Mouse (Mus musculus): ENCODE measurements around the gene Gm20388. TPM values are rescaled to one million over a fixed set of nuclear protein-coding genes. Genes with fewer than 3 reads are reported as not detected.

The Gm20388 gene
- polyA plus RNA-seq, 1 experiment from 2014 or later, result not detected

DNA sequence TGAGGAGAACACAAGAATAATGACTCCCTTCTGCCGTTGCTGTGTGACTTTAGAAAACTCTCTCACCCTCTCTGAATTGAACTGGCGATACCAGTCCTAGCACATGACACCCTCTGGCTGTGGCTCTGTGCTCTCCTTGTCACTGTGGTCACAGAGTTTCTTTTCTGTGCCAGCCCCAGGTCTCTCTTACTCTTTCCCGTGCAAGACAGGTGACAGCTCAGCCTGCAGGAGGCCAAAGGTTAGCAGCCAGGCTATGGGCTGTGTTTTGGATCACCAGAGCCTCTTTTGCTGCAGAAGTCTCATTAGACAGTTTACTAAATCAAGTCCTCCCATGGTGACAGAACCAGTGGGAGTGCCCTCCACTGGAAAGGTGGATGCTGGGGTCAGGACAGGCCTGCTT lies 463.0 kb downstream of the Gm20388 start:
- no peak for ATAC-seq (ENCODE audit: extremely low read depth, insufficient number of reproducible peaks, low FRiP score, low TSS enrichment)
- Histone ChIP-seq H3K4me3 (no peak overlapping the region), H3K9ac (peak overlapping the region; percentile 20), H3K27me3 (replicated peaks) (no peaks in the 10 kb centered on the region), H3K36me3 (no peaks in the 10 kb centered on the region), H3K4me1 (peaks cover 98% of the 10 kb centered on the region), H3K27ac (replicated peaks) (peak overlapping the region; percentile 63), H3K4me2 (peak overlapping the region; percentile 31), H3K9me3 (no peaks in the 10 kb centered on the region)
- WGBS, result 67% methylated on average over 3 of the region's 3 CpGs

DNA sequence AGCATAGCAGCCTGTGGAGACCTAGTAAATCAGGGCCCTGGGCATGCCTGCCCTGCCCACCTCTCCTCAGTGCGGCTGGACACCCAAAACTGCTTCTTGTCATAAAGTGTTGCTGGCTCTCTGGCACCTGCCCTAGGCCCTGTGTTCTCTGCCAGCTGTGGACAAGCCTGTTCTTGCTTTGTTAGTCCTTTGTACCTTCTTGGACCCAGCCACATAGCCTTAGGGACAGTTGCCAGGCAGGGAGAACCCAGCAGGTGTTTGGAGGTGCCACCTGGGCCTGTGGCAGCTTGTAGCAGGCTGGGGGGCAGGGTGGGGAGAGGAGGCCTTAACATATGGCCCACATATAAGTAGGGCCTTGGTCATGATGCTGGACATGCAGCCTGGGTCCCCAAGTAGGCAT lies 463.4 kb downstream of the Gm20388 start:
- Histone ChIP-seq H3K27ac (replicated peaks) (peak overlapping the region; percentile 63), H3K9ac (peak overlapping the region; percentile 64), H3K36me3 (no peaks in the 10 kb centered on the region), H3K4me3 (no peak overlapping the region), H3K4me2 (no peak overlapping the region), H3K9me3 (no peaks in the 10 kb centered on the region), H3K4me1 (peaks cover 98% of the 10 kb centered on the region), H3K27me3 (replicated peaks) (no peaks in the 10 kb centered on the region)
- WGBS, result 79% methylated on average over 1 of the region's 1 CpGs
- no peak for ATAC-seq (ENCODE audit: extremely low read depth, insufficient number of reproducible peaks, low FRiP score, low TSS enrichment)

DNA sequence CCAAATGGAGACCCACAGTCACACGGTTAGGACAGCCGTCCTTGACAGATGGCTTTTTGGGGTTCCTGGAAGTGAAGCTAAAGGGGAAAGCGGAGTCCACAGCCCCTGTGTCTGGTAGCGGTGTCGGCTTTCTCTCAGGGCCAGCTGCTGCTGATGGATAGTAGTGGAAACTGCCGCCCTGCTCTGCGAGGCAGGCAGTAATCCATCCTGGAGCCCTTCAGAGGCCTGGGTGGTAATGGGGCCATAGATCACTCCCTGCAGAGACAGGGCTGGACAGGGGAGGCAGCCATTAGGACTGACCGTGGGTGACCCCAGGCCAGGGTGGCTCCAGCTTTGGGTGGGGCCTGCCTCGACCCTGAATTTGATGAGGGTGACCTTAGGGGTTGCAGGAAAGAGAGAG lies 463.9 kb downstream of the Gm20388 start:
- Histone ChIP-seq H3K4me3 (no peak overlapping the region), H3K9ac (peak overlapping the region; percentile 64), H3K36me3 (no peaks in the 10 kb centered on the region), H3K27me3 (replicated peaks) (no peaks in the 10 kb centered on the region), H3K4me2 (no peak overlapping the region), H3K27ac (replicated peaks) (peak overlapping the region; percentile 63), H3K4me1 (peaks cover 98% of the 10 kb centered on the region), H3K9me3 (no peaks in the 10 kb centered on the region)
- WGBS, result 43% methylated on average over 9 of the region's 9 CpGs
- no peak for ATAC-seq (ENCODE audit: extremely low read depth, insufficient number of reproducible peaks, low FRiP score, low TSS enrichment)

DNA sequence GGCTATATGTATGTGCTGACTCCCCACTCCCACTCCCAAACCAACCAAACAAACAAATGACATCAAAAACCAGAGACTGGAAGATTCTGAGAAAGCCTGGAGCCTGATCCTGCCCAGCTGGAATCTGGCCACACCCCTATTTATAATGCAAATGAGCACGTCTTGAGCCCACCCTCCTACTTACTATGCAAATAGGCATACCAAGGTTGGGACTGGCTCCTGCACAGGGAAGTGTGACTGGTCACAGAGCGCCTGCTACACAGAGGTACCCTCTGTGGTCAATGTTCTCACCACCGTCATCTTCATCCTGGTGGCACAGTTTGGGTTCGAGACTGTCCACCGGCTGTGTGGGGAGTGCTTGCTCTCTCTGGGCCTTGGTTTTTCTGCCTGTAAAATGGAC lies 464.5 kb downstream of the Gm20388 start:
- no peak for ATAC-seq (ENCODE audit: extremely low read depth, insufficient number of reproducible peaks, low FRiP score, low TSS enrichment)
- Histone ChIP-seq H3K4me2 (no peak overlapping the region), H3K27me3 (replicated peaks) (0 out of 2 replicates have a peak, but pooled peaks cover 3% of the 10 kb centered on the region), H3K9ac (peak overlapping the region; percentile 64), H3K9me3 (no peaks in the 10 kb centered on the region), H3K4me1 (peaks cover 94% of the 10 kb centered on the region), H3K27ac (replicated peaks) (0 out of 2 replicates have a peak overlapping the region, but pooled peaks have one; percentile 63), H3K36me3 (no peaks in the 10 kb centered on the region), H3K4me3 (no peak overlapping the region)
- 48% methylated on average over 5 of the region's 5 CpGs for WGBS

DNA sequence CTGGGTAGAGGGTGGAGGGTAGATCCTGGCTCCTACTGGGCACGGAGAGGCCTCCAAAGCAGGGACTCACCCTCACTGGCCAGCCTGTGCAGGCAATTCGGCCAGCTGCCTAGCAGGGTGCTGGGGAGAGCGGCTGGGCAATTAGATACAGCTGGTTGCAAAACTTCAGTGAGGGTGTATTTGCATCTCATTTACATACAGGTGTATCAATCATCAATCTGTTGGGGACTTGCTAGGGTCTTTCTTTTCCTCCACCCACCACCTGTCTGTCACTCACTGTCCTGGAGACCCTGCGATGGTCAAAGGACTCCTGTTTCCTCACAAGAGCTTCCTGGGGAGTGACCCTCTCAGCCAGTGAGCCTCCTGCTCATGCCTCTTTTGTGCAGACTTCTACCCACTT lies 465.6 kb downstream of the Gm20388 start:
- WGBS, result 82% methylated on average over 4 of the region's 4 CpGs
- no peaks in the 10 kb centered on the region for H3K9me3 ChIP-seq
- H3K4me1 ChIP-seq, result peaks cover 94% of the 10 kb centered on the region
- no peaks in the 10 kb centered on the region for H3K36me3 ChIP-seq
- H3K4me3 ChIP-seq, result no peak overlapping the region
- H3K9ac ChIP-seq, result no peak overlapping the region; the same call in 1 of the 2 replicates
- 0 out of 2 replicates have a peak overlapping the region, but pooled peaks have one; percentile 42 for H3K27ac ChIP-seq (replicated peaks)
- no peak overlapping the region for H3K4me2 ChIP-seq
- no peak for ATAC-seq (ENCODE audit: extremely low read depth, insufficient number of reproducible peaks, low FRiP score, low TSS enrichment)
- H3K27me3 ChIP-seq (replicated peaks), result 0 out of 2 replicates have a peak, but pooled peaks cover 10% of the 10 kb centered on the region

DNA sequence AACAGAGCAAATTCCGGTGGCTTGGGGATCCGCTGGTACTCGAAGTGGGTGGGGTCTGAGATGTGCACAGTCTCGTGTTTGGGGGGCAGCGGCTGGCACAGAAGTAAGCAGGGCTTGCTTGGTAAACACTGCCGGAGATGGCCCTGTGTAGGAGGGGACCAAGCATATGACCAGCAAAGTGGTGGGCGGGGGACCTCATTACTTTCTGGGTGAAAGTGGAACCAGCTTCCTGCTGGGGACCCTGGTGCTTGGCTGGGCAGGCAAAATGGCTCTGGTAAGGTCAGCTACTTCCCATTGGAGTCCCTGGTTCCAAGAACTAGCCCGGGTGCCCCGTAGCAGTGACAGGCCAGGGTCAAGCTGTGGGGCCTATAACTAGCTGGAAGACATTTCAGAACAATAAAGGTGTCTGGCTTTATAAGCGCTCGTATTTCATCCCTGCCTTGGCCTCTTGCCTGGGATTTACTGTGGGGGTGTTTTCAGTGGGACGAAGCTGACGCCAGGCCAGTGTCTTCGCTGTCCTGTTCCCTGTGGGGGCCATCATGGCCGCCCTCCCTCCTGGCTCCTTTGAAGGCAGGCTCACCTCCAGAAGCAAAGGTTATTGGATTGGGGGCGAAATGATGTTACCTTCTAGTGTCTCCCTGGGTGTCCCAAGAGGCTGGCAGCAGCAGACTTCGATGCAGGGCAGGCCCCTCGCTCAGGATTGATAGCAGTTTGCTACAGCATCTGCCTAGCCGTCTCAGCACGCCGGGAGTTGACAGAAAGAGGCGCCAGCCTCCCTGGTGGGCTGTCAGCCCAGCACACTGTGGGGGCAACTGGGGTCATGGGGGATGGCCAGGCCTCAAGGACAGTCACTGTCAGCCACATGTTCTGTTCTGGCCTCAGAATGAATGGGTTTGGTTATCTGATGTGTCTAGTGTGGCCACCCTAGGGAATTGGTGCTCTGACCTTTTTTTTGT lies 466.5 kb downstream of the Gm20388 start:
- WGBS, result 55% methylated on average over 22 of the region's 22 CpGs
- H3K36me3 ChIP-seq, result no peaks in the 10 kb centered on the region
- H3K4me1 ChIP-seq, result peaks cover 94% of the 10 kb centered on the region
- H3K9ac ChIP-seq, result peak overlapping the region; percentile 52
- H3K4me2 ChIP-seq, result no peak overlapping the region
- H3K9me3 ChIP-seq, result no peaks in the 10 kb centered on the region
- H3K4me3 ChIP-seq, result no peak overlapping the region
- H3K27ac ChIP-seq (replicated peaks), result peak overlapping the region; percentile 42
- ATAC-seq (ENCODE audit: extremely low read depth, insufficient number of reproducible peaks, low FRiP score, low TSS enrichment), result no peak
- H3K27me3 ChIP-seq (replicated peaks), result 0 out of 2 replicates have a peak, but pooled peaks cover 10% of the 10 kb centered on the region

DNA sequence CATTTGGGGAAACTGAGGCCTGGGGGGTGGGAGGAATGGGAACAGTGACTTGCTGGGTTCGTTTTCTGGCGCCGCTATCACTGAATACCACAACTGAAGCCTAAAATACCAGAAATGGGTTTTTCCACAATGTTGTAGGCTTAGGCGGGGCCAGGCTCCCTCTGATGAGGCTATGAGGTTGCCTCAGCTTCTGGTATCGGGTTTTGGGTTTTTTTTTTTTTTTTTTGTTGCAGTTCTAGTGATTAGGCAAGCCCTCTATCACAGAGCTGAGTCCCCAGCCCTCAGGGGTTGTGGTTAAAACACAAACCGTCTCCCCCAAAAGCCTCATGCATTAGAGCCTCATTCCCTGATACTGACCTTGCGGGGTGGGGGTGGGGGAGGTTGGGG lies 467.2 kb downstream of the Gm20388 start:
- 74% methylated on average over 7 of the region's 7 CpGs for WGBS

DNA sequence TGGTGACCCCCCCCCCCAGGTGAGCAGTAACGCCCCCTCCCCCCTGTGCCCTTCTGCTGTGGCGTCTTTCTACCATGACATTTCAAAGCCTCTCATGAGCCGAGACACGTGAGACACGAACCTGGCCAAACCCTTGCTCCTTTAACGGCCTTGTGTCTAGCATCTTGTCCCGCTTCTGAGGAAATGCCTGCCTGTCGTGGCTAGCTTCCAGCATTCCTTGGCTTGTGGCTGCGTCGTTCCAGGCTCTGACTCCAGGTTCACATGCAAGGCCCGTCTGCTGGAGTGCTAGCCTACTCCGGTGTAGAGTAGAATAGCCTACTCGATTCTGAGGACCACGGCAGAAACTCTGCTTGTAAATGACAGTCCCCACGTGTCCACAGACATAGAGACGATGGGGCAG lies 467.7 kb downstream of the Gm20388 start:
- Histone ChIP-seq H3K4me2 (no peak overlapping the region), H3K9me3 (no peaks in the 10 kb centered on the region), H3K36me3 (no peaks in the 10 kb centered on the region), H3K9ac (peak overlapping the region; percentile 40; the same call in 1 of the 2 replicates), H3K27ac (replicated peaks) (0 out of 2 replicates have a peak overlapping the region, but pooled peaks have one; percentile 24), H3K4me1 (peaks cover 94% of the 10 kb centered on the region), H3K4me3 (no peak overlapping the region), H3K27me3 (replicated peaks) (0 out of 2 replicates have a peak, but pooled peaks cover 10% of the 10 kb centered on the region)
- 31% methylated on average over 15 of the region's 16 CpGs for WGBS
- ATAC-seq (ENCODE audit: extremely low read depth, insufficient number of reproducible peaks, low FRiP score, low TSS enrichment), result no peak

More for the DNA sequence above, 467.2 kb downstream of the Gm20388 start:
- H3K9me3 ChIP-seq, result no peaks in the 10 kb centered on the region
- 0 out of 2 replicates have a peak overlapping the region, but pooled peaks have one; percentile 40 for H3K9ac ChIP-seq
- H3K27ac ChIP-seq (replicated peaks), result no peak overlapping the region
- H3K36me3 ChIP-seq, result no peaks in the 10 kb centered on the region
- H3K27me3 ChIP-seq (replicated peaks), result 0 out of 2 replicates have a peak, but pooled peaks cover 10% of the 10 kb centered on the region
- no peak overlapping the region for H3K4me3 ChIP-seq
- H3K4me2 ChIP-seq, result no peak overlapping the region
- peaks cover 94% of the 10 kb centered on the region for H3K4me1 ChIP-seq
- no peak for ATAC-seq (ENCODE audit: extremely low read depth, insufficient number of reproducible peaks, low FRiP score, low TSS enrichment)

DNA sequence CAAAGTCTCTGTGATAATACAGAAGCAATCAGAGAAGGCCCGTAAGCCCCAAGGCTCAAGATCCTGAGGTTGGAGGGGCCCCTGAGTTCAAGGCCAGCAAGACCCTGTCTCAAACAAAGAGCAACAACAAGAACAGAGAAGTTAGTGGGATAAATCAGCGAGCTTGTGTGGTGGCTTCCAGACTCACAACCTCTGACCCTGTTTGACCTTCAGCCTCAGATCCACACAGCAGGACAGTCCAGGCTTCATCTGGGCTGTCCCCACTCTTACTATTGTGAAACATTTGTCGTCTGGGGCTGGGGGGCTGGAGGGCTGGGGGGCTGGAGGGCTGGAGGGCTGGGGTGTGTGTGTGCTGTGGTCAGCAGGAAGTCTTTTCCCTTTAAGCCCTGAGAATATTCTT lies 468.4 kb downstream of the Gm20388 start:
- Histone ChIP-seq H3K36me3 (no peaks in the 10 kb centered on the region), H3K4me3 (no peak overlapping the region), H3K27ac (replicated peaks) (no peak overlapping the region), H3K4me1 (peaks cover 94% of the 10 kb centered on the region), H3K27me3 (replicated peaks) (0 out of 2 replicates have a peak, but pooled peaks cover 10% of the 10 kb centered on the region), H3K4me2 (no peak overlapping the region), H3K9me3 (no peaks in the 10 kb centered on the region), H3K9ac (peak overlapping the region; percentile 40; the same call in 1 of the 2 replicates)
- WGBS, result 56% methylated on average over 3 of the region's 3 CpGs
- ATAC-seq (ENCODE audit: extremely low read depth, insufficient number of reproducible peaks, low FRiP score, low TSS enrichment), result no peak

DNA sequence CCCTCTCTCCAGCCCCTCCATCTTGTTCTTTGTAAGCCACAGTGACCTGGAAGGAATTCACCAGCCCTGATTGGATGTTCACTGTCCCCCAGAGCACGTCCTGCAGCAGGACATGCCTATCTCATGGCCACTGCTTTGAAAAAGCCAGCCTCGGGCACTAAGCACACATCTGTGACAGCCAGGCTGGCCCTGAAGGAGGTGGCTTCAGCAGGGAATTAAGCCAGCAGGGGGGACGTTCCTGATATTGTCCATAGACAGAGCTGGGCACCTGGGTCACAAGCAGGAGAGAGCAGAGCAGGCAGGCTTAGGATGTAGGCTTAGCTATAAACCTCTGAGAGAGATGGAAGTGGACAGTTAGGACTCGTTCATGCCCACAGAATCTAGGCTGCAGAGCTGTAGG lies 471.2 kb downstream of the Gm20388 start:
- peak overlapping the region; percentile 73 for H3K9ac ChIP-seq
- no peak for ATAC-seq (ENCODE audit: extremely low read depth, insufficient number of reproducible peaks, low FRiP score, low TSS enrichment)
- peak overlapping the region; percentile 98 for H3K27ac ChIP-seq (replicated peaks)
- no peaks in the 10 kb centered on the region for H3K9me3 ChIP-seq
- H3K4me1 ChIP-seq, result peaks cover 72% of the 10 kb centered on the region
- H3K36me3 ChIP-seq, result no peaks in the 10 kb centered on the region
- H3K4me3 ChIP-seq, result no peak overlapping the region
- 0 out of 2 replicates have a peak, but pooled peaks cover 10% of the 10 kb centered on the region for H3K27me3 ChIP-seq (replicated peaks)
- H3K4me2 ChIP-seq, result peak overlapping the region; percentile 44
- 45% methylated on average over 4 of the region's 4 CpGs for WGBS

DNA sequence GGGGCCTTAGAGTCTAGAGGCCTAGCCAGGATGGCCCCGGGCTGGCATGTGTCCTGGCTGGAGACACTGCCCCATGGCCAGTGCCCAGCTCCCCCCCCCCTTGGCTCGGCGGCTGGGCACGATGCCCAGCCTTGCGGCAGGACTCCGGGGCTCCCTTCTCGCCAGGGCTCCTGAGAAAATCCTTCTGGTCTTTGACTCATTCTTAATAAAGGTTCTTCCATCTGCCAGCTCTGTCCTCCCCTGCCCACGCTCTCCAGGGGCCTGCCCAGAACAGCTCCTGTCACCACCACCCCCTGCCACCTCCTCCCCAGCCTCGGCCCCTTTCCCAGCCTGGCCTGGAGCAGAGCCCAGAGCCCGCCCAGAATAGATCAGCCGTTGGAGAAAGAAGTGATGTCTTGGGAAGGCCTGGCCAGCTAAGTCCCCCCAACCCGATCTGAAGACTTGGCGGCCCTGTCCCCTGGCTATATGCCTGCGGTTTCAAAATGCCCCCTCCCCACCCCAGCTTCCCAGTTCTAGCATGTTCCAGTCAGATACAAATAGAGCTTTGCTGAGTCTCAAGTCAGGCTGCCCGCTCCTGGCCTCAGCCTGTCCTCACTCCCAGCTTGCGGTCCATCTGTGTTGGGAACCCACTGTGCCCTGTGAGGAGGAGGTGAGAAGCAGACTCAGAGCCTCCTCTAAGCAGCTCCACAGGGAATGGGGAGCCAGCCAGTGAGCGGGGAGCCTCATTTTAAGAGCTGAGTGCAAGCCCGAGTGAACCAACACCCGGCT lies 472.0 kb downstream of the Gm20388 start:
- H3K9me3 ChIP-seq, result no peaks in the 10 kb centered on the region

More for the DNA sequence above, 472.0 kb downstream of the Gm20388 start:
- peaks cover 64% of the 10 kb centered on the region for H3K4me1 ChIP-seq
- ATAC-seq (ENCODE audit: extremely low read depth, insufficient number of reproducible peaks, low FRiP score, low TSS enrichment), result peak; percentile 80
- WGBS, result 30% methylated on average over 19 of the region's 19 CpGs
- H3K9ac ChIP-seq, result peak overlapping the region; percentile 73
- peak overlapping the region; percentile 44 for H3K4me2 ChIP-seq
- no peaks in the 10 kb centered on the region for H3K36me3 ChIP-seq
- H3K4me3 ChIP-seq, result no peak overlapping the region
- H3K27ac ChIP-seq (replicated peaks), result peak overlapping the region; percentile 98
- 0 out of 2 replicates have a peak, but pooled peaks cover 10% of the 10 kb centered on the region for H3K27me3 ChIP-seq (replicated peaks)

Data from heart, embryonic 13.5 days (tissue).